Mouse (Mus musculus) cortical plate, adult 2 months (tissue): ENCODE results near the gene Fam129c.

Experiments
- CTCF ChIP-seq: fragments of 200-500 bp; IDR thresholded peaks from 2 replicates; pipeline ENCODE4 v1.5.1; 2011; ENCODE audit warnings: mild to moderate bottlenecking, control low read depth, low read length; ENCODE audit not compliant: insufficient read depth; ENCODE audit errors: extremely low read depth
- POLR2A ChIP-seq: fragments of 200-500 bp; IDR thresholded peaks from 2 replicates; pipeline ENCODE4 v1.6.1; 2011; ENCODE audit warnings: mild to moderate bottlenecking, low read length, control low read depth; ENCODE audit not compliant: insufficient read depth; ENCODE audit errors: extremely low read depth

GRCm38 (mm10) chr8:71569366-71570290, 27.8 kb upstream of the Fam129c start:
- peak; percentile 21; the same call in 1 of the 2 replicates for TF ChIP-seq POLR2A
- no peak for TF ChIP-seq CTCF
